Mouse (Mus musculus): ENCODE measurements around the gene Rad51b.

Rad51b gene

DNA sequence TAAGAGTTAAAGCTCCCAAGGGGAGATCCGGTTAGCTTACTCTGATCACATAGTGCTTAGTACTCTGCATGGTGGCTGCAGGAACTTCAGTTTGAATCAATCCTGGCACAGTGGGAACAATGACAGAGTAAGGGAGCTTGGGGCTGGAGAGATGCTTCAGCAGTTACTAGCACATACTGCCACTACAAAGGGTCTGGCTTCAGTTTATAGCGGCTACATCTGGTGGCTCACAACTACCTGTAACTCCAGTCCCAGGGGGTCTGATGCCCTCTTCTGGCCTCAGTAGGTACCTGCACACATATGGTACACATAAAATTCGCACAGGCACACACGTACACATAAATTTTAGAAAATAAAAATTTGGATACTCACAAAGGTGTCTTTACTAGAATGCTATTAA lies 555.5 kb downstream of the Rad51b start:
- no peak for DNase-seq

DNA sequence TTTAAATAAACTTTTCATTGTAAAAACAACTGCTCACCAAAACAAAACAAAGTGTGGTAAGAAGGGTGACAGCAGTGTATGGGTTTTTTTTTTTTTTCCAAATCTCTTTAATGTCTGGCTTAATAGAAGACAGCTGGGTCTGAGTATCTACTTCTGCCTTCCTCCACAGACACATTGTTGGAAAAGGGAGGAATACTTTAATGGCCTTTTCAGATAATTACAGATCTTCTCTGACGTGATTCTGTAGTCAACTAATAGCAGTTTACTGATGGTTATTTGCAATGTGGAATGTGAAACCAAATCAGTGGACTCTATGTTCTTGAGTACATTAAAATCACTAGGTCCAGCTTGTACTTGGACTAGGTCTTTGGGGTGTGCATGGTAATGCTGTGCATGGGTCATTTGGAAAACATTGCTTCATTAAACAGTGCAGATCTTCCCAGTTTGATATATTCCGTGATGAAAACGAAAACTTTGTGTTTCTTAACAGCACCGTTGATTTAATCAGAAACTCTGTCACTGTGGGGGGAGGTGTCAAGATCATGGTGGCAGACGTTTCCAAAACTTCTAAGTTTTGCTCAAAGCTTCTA lies 556.9 kb downstream of the Rad51b start:
- no peak for DNase-seq

DNA sequence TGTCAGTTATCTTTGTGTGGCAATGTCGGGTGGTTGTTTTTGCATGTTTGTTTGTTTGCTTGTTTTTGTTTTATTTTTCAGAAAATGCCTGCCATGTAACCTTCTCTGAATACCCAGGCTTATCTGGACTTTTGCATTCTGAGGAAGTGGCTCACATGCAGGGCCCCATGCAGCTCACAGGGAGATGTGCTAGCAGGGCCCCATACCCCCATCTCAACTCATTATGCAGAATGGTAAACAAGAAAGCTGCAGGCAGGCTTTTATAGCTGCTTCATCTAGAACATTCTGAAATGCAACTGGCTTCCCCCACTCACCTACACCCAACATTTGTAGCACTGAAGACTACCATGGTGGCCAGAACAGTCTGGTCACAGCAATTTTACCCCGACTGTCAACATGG lies 557.4 kb downstream of the Rad51b start:
- DNase-seq: no peak

DNA sequence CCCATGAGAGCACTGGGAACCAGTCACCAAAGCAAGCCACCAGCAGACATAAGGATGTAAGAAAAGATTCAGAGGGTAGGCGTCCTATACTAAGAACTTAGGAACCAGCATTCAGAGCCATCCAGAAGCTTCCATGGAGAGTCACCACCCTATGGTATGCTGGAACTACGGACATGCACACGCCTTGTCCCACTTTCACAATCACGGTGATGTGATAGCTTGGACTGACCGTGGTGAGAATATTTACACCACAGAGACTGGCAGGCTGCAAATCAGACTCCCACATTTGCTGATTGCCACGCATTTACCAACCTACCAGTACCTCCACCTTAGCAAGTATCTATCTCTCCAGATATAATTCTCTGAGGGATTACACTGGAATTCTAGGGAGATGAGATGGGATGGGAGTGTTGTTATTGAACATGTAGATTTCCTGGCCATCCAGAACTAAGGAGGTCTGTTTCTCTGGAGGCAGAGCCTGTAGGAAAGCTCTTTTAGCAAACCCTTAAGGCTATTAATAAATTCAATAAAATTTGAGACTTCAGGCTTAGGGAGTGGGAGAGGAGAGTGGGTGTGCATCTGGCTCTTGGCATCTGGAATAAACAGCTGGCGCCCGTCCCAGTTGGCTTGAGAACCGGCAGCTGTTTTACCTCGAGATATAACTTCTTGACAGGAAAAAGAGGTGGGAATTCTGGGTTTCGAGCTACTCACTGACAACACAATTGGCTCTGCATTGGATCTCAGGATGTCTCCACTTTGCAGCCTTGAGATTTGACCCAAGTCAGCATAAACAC lies 559.2 kb downstream of the Rad51b start:
- DNase-seq: no peak

DNA sequence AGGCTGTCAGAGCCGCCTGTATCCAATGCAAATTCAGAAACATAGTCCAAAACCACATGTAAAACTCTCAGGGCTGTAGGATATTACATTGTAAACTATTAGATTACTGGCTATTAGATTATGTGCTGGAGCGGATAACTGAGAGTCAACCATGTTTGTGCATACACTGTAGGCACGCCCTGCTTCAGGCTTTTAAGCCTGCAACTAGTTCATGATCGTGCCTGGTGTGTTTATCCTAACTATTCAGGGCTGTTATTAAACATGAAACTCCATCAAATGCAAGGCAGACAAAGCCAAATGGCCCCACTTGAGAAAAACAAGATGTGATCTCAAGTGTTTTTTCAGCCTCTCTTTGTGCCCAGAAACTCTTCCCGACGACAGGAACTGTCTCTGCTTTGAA lies 560.6 kb downstream of the Rad51b start:
- no peak for DNase-seq

DNA sequence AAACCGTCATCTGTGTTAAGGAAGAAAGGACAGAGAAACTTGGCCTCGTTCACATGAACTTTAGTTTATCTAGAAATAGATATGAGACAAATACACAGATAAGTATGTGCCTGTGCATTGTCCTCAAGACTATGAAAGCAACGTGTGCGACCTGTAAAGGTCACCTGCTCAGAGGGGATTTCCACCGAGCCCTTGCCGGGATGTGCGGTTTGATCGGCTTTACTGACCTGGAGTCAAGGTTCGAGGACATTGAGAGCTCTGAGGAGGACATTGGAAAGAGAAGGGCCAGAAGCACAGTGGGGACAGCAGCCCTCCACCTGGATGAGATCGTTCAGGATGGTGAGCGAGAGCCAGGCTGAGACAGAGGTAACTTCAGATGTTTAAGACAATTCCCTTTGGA lies 561.3 kb downstream of the Rad51b start:
- no peak for DNase-seq

DNA sequence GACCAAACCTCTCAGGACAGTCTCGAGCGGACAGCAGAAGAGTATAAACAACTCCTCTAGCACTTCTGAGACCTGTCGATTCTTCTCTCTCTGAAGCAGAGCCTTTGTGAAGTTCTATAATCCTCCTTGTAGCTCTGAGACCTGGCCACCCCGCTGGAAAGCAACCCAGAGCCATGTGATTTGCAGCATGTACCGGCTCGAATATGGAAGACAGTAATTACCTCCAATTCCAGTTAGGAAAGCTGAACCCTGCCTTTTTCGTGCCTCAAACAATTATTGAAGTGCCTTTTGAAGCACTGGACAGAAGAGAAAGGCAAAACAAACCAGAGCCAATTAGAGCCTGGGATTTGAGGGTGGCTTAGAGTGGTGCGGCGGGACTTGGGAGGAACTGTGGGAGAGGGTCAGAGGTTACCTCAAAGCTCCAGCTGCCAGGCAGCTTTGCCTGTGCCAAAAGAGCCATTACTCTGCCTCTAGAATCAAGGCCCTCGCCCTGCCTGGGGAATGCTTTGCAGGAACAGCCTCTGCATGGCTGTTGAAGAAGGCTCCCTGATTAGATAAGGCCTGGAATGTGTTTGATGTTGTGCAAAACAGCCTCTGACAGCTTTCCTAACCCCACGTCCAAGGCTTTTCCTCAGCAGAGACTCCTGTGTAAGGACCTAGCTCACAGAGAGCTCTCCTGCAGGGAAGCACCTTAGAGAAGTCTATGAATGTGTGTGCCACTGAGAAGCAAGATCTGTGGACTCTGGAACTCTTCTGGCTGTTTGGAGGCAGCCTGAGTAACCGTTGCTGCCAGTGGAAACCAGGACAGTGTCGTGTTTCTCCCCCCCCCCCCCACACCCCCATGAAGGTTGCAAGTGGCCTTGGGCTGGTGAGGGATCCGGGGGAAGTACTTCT lies 562.5 kb downstream of the Rad51b start:
- no peak for DNase-seq

DNA sequence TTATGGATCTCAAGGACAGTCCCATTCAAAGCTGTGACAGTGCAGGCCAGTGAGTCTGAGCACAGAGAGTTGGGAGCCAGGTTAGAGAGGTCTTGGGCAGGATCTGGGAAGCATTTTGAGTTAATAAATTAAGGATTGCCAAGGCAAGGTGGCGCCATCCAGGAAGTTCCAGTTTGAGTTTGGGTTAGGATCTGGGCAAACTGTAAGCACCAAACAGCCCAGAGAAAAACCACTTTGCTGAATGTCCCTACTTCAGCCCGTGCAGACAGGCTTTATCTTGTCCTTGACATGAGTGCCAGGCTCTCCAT lies 563.1 kb downstream of the Rad51b start:
- DNase-seq: no peak

Data from cerebellum, adult 11 months (tissue).